Mouse (Mus musculus) ES-CJ7 (cell line): ENCODE results near the gene Gm18596.
"Not testable (repeated sequence)": the region's sequence is repeated elsewhere in the genome, so short reads cannot be mapped to it uniquely, and the experiment has no call there.

Experiments used
- DNase-seq: peaks from one replicate; pipeline ENCODE4 v3.0.0; 2011; ENCODE audit warnings: low read depth, low spot score

Gm18596 gene

DNA sequence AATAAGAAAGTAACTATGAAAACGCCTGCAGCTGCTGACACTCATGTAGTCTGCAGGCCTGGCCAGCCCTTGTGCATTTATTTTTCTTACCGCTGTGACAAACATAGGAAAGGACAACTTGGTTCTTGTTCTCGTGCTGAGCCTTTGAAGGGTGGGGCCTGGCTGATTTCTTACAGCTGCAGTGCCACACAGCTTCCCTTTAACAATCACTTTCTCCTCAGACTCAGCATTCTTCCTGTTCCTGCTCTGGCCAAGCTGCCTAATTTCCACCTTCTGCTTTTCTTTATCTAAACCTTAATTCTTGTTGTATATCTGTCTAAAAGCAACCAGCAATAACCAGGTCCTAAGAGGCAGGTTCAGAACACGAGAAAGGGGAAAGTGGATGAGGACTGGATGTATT, 28.7 kb downstream of the Gm18596 start:
- no peak for DNase-seq

DNA sequence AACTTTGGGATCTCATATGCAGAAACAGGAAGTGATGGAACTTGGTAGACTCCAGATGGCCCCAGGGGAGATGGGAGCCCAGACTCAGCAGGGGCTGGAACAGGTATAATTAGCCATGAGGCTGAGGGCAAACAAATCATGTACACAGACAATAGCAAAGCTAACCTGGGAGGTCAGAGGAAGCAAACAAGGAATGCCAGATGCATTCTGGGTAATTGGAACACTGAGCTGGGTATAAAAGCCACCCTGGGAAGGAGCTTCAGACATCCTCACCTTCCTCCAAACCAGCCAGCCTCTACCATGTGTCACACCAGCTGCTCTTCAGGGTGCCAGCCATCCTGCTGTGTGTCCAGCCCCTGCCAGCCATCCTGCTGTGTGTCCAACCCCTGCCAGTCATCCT, 31.3 kb downstream of the Gm18596 start, which contains the start of gene Gm10024:
TSS of gene Gm10024 (plus strand) at position 301 of the 400 bp plus-strand sequence.
- not testable (repeated sequence) for DNase-seq

DNA sequence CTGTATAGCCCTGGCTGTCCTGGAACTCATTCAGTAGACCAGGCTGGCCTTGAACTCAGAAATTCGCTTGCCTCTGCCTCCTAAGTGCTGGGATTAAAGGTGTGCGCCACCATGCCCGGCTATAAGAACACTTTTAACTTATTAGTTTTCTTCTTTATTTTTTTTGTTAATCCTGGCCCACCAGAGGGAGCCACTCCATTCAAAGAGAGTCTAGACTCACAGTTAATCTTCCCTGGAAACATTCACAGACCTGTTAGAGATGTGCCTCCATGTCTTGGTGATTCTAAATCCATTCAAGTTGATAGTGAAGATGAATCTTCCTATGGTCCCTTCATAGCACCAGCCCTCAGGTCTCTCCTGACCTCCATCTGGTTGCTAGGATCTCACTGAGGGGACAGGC, 32.6 kb downstream of the Gm18596 start:
- no peak for DNase-seq

DNA sequence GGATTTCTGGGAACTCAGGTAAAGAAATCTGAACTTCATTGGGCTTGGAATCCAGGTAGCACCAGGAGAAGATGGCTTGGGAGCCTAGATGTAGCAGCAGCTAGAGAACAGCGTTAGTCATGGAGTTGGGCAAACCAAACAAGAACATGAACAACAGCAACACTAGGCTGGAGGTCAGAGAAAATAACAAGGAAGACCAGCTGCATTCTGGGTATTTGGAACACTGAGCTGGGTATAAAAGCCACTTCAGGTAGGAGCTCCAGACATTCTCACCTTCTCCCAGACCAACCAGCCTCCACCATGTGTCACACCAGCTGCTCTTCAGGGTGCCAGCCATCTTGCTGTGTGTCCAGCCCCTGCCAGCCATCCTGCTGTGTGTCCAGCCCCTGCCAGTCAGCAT, 36.1 kb downstream of the Gm18596 start, which contains the start of gene Gm10272:
TSS of gene Gm10272 (plus strand) at position 301 of the 400 bp plus-strand sequence.
- DNase-seq: no peak

DNA sequence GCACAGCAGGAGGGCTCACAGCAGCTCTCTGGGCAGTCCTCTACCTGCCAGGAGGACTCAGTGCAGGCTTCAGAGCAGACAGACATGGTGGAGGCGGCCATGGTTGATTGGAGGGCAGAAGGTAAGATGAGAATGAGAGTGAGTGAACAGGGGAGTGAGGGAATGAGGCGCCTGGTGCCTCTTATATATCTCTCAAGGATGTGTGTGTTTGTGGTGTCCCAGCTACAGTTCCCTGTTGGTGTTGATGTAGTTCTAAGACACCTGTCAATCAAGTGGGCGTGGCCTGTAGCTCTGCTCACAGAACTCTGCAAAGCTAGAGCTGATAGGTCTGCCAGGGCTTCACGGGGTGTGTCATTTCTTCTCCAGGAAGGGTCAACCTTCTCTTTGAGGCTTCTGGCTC, 45.3 kb downstream of the Gm18596 start, which contains the start of gene Gm9508:
TSS of gene Gm9508 (minus strand) at position 101 of the 400 bp plus-strand sequence.
- peak; percentile 22 for DNase-seq
